Mouse (Mus musculus) brown adipose tissue, adult 24 weeks (tissue): ENCODE measurements at regions not wholly inside any gene's neighbourhood (a gene's known extent, or its start where the extent isn't known, plus 50 kb on each side); places are given as distances from the start of the nearest gene placed in this dataset.
"Not testable (repeated sequence)": the region's sequence is repeated elsewhere in the genome, so short reads cannot be mapped to it uniquely, and the experiment has no call there.

Experiments
- H3K27ac ChIP-seq: fragments of 200-500 bp; replicated peaks from 2 replicates; pipeline ENCODE4 v1.5.1; 2012; ENCODE audit warnings: low read depth, mild to moderate bottlenecking, low read length
- H3K4me1 ChIP-seq: fragments of 200-500 bp; 2 replicates; pipeline ENCODE4 v1.6.1; 2012; ENCODE audit warnings: low read length, mixed read lengths; ENCODE audit not compliant: control insufficient read depth, insufficient read depth, insufficient read length
- H3K4me3 ChIP-seq: fragments of 200-500 bp; 2 replicates; pipeline ENCODE4 v1.5.1; 2012; ENCODE audit warnings: low read depth, mild to moderate bottlenecking, low read length, moderate library complexity; ENCODE audit not compliant: insufficient read depth

DNA sequence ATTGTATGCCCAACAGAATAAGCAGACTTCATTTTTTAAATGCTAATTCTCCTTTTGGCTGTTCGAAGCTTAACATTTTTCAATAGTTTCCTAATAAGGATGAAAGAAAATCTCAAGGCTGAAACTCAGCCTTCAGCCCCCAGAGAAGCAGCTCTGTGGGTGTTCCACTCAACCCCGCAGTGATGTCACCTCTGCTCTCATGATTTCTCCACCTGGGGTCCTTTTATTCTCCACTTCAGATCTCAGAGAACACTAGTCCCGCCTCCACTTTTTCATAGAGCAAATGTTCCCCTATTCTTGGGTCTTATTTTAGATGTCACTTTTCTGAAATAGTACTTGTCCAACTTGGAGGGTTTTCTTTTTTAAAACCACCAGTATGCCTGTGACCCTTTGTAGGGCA lies 567.3 kb downstream of the Cntn3 start:
- Histone ChIP-seq H3K4me3 (no peak overlapping the region), H3K4me1 (no peaks in the 10 kb centered on the region), H3K27ac (no peak overlapping the region)

GRCm38 (mm10) chr6:101998181-101998580 lies 574.7 kb downstream of the Cntn3 start:
- H3K27ac ChIP-seq, result no peak overlapping the region
- no peaks in the 10 kb centered on the region for H3K4me1 ChIP-seq
- no peak overlapping the region for H3K4me3 ChIP-seq

DNA sequence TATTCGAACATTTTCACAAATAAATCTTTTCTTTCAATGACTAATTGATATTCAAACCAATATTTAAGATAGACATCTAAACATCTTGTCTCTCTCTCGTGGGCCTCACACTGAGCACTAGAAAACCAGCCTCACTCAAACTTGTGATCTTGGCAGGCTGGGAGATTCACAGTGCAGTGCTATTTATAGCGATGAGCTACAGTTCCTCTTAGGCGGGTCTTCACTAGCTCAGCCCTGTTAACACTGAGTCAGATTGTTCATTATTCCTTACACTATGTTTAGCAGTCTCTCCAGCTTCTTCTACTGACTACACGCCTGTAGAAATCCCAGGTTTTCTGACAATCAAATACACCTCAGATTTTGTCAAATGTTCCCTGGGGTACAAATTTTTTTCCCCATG lies 575.3 kb downstream of the Cntn3 start:
- Histone ChIP-seq H3K4me1 (no peaks in the 10 kb centered on the region), H3K4me3 (no peak overlapping the region), H3K27ac (no peak overlapping the region)

- Histone ChIP-seq H3K4me3 (no peak overlapping the region), H3K4me1 (no peaks in the 10 kb centered on the region), H3K27ac (no peak overlapping the region)
Measured at GRCm38 (mm10) chr6:101992815-101993214, 580.1 kb downstream of the Cntn3 start.

DNA sequence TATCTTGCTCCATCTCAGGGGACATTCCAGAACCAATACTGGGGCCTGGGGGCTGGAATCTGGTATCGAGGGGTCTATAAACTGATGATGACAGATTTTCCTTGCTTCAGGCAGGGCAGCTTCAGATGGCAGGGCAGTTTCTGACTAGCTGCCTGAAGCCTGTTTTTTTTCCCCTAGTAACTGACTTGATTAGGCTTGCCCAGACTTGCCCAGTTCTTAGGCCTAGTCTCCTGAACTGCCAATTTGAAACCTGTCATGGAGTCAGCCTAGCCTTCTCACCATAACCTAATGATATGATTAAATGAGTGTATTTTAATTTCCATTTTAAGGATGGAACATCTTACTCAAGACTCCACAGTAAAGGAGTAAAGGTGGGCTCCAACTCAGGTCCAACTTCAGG lies 591.2 kb downstream of the Cntn3 start:
- Histone ChIP-seq H3K4me3 (no peak overlapping the region), H3K4me1 (no peaks in the 10 kb centered on the region), H3K27ac (no peak overlapping the region)

- Histone ChIP-seq H3K4me1 (no peaks in the 10 kb centered on the region), H3K4me3 (no peak overlapping the region), H3K27ac (no peak overlapping the region)
Measured at GRCm38 (mm10) chr6:101979213-101979612, 593.7 kb downstream of the Cntn3 start.

- H3K4me3 ChIP-seq, result no peak overlapping the region
- no peak overlapping the region for H3K27ac ChIP-seq
- H3K4me1 ChIP-seq, result no peaks in the 10 kb centered on the region
Measured at GRCm38 (mm10) chr6:101964941-101965340, 587.2 kb upstream of the Pdzrn3 start.

DNA sequence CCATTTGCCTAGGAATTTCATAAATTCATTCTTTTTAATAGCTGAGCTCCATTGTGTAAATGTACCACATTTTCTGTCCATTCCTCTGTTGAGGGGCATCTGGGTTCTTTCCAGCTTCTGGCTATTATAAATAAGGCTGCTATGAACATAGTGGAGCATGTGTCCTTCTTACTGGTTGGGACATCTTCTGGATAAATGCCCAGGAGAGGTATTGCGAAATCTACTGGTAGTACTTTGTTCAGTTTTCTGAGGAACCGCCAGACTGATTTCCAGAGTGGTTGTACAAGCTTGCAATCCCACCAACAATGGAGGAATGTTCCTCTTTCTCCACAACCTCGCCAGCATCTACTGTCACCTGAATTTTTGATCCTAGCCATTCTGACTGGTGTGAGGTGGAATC lies 583.8 kb upstream of the Pdzrn3 start:
- H3K4me1 ChIP-seq, H3K27ac ChIP-seq, H3K4me3 ChIP-seq: not testable (repeated sequence)

GRCm38 (mm10) chr6:101949681-101950080 lies 572.0 kb upstream of the Pdzrn3 start:
- Histone ChIP-seq H3K4me3 (no peak overlapping the region), H3K4me1 (no peaks in the 10 kb centered on the region), H3K27ac (no peak overlapping the region)

GRCm38 (mm10) chr6:101948950-101949349 lies 571.3 kb upstream of the Pdzrn3 start:
- no peaks in the 10 kb centered on the region for H3K4me1 ChIP-seq
- H3K4me3 ChIP-seq, result no peak overlapping the region
- H3K27ac ChIP-seq, result no peak overlapping the region

DNA sequence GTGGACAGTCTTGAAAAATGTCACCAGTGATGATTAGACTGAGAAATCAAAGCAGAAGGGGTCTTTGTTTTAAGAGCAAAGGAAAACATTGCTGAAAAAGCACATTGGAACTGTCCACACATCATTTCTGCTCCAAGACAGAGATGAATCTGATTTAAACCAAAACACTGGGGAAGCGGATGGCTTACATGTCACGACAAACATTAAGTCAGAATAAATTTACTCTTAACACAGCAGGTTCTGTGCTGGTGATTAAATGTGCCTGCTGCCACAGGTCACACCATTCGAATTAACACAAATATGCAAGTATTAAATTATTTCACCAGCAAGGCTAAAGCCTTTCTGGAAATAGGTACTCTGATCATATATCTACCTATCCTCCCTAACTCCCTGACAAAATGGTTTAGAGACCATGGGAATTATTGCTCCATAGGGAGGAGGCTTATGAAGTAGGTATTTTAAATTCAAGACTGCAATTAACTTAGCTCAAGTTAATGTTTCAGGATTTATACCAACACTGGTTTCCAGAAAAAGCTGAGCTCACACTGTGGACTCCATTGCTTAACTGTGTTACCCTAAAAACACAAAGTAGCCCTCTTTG lies 562.7 kb upstream of the Pdzrn3 start:
- H3K27ac ChIP-seq, result no peak overlapping the region
- no peak overlapping the region for H3K4me3 ChIP-seq
- no peaks in the 10 kb centered on the region for H3K4me1 ChIP-seq

DNA sequence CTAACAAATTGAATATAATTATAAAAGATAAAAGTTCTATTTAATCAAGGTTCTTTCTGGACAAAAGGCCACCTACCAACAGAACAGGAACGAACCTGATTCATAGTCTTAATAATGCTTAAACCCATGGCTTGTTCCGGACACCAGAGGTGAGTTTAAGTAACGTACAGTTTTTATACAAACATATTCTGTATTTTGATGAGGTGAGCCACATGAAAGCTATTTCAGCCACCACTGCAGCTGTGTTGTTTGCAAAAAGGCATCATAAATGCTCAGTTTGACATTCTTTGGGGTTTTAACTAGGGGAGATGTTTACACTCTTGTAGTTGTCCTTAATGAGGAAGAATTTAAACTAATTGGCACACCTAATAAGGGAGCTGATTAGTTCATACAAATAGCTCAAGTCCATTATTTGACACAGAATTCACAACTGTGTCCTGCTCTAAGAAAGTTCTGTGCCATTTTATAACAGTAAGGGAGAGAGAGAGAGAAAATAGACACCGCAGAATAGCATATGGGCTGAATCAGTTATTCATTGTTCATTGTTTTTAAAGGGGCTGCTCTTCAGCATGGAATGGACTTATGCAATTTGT lies 560.8 kb upstream of the Pdzrn3 start:
- no peak overlapping the region for H3K4me3 ChIP-seq
- no peaks in the 10 kb centered on the region for H3K4me1 ChIP-seq
- H3K27ac ChIP-seq, result no peak overlapping the region

DNA sequence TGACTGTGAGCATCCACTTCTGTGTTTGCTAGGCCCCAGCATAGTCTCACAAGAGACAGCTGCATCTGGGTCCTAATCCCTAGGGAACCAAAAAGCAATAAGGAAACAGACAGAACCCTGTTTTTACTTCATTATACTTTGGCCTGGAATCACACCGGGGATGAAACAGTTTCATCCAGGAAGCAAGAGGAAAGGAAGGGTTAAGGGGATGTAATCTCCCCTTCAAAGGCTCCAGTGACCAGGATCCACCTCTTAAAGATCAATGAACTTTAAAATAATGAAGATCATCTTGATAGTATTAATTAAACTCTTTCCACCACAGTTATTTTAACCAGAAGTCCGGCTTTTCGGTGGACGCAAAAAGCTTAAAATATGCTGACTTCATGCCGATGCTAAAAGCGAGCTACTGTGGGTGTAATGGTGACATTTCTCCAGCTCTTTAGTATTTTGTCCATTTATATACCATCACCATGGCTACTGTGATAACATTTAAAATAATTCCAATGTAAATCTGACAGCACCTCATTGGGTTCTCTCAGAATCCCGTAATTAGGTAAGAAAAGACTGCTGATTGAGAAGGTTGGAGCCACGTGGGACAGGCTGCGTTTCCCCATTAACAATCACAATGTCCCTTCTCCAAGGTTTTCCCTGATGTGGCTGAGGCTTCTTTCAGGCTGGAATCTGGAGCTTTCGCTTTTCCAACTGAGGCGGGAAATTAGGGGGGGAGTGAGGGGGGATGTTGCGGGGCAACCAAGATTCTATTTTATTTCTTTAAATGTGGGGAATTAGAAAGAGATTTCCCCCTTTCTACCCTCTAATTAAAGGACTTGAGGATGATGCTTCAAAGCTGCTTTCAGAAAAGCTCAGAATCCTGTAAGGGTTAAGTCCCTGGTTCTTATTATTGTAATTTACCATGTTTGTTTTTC lies 560.0 kb upstream of the Pdzrn3 start:
- no peak overlapping the region for H3K27ac ChIP-seq
- H3K4me3 ChIP-seq, result no peak overlapping the region
- no peaks in the 10 kb centered on the region for H3K4me1 ChIP-seq

DNA sequence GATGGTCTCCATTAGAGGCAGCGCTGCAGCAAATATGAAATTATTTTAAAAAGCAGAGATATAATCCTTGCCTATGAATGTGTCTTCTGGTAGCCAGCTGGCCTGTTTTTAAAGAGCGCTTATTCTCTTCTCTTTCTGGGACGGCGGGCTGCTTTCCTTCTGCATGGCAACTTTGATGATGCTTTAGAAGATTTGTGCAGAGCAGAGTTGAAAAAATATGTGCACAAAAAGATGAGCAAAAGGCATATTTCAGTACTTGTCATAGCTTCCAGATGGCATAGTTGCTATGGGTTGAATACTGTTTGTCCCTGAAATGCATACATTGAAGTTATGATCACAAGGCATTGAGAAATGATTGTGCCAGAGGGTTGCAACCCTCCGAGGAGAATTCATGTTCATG lies 554.1 kb upstream of the Pdzrn3 start:
- no peaks in the 10 kb centered on the region for H3K4me1 ChIP-seq
- no peak overlapping the region for H3K27ac ChIP-seq
- H3K4me3 ChIP-seq, result no peak overlapping the region

- Histone ChIP-seq H3K27ac (no peak overlapping the region), H3K4me3 (no peak overlapping the region), H3K4me1 (no peaks in the 10 kb centered on the region)
Measured at GRCm38 (mm10) chr6:101921686-101922085, 544.0 kb upstream of the Pdzrn3 start.

DNA sequence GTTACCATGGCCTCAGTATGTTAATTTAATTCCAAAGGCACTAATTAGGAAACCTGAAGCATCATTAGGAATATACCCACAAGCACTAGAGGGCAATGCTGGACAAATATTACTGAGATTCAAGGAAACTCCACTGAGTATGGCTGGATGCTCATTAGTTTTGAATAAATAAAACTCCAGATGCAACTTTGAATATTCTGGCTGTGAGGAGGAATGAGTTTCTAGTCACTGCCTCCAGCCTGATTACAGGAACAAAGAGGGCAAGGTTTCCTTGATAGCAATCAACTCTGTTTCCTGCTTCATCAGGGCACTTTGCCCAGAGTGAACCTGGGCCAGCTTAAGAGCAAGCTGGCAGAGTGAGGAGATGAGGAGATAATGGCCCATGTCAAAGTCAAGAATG lies 543.5 kb upstream of the Pdzrn3 start:
- Histone ChIP-seq H3K27ac (no peak overlapping the region), H3K4me1 (no peaks in the 10 kb centered on the region), H3K4me3 (no peak overlapping the region)
